Mouse (Mus musculus) liver, embryonic 11.5 days (tissue): ENCODE data around the gene Adgrl3. TPM values are rescaled to one million over a fixed set of nuclear protein-coding genes. Genes with fewer than 3 reads are reported as not detected.

ENCODE experiments used
- ATAC-seq: fragments of 200-750 bp; cut with Nextera tagmentation; replicated peaks from 2 replicates; pipeline ENCODE4 v1.8.0; 2017; ENCODE audit warnings: moderate number of reproducible peaks, mild to moderate bottlenecking, moderate TSS enrichment, moderate library complexity; ENCODE audit not compliant: low FRiP score
- DNase-seq: peaks from one replicate; pipeline ENCODE4 v3.0.0-alpha.2; 2017; ENCODE audit warnings: low spot score
- H3K27ac ChIP-seq: fragments of 300-500 bp; sonication (generic); 2 replicates; pipeline ENCODE4 v1.5.1; 2014; ENCODE audit warnings: mild to moderate bottlenecking, low read depth, low read length, control low read depth
- H3K27me3 ChIP-seq: fragments of 300-500 bp; sonication (generic); replicated peaks from 2 replicates; pipeline ENCODE4 v1.6.1; 2014; ENCODE audit warnings: low read length, mixed read lengths; ENCODE audit not compliant: control insufficient read depth, insufficient read depth
- H3K36me3 ChIP-seq: fragments of 300-500 bp; sonication (generic); 2 replicates; pipeline ENCODE4 v1.6.1; 2014; ENCODE audit warnings: mild to moderate bottlenecking, low read length, moderate library complexity, mixed read lengths; ENCODE audit not compliant: control insufficient read depth, insufficient read depth
- H3K4me1 ChIP-seq: fragments of 300-500 bp; sonication (generic); replicated peaks from 2 replicates; pipeline ENCODE4 v1.6.1; 2014; ENCODE audit warnings: low read length, mixed read lengths; ENCODE audit not compliant: control insufficient read depth, insufficient read depth
- H3K4me2 ChIP-seq: fragments of 300-500 bp; sonication (generic); 2 replicates; pipeline ENCODE4 v1.6.1; 2014; ENCODE audit warnings: mild to moderate bottlenecking, control low read depth, moderate library complexity
- H3K4me3 ChIP-seq: fragments of 300-500 bp; sonication (generic); 2 replicates; pipeline ENCODE4 v1.5.1; 2014; ENCODE audit warnings: low read depth, low read length, control low read depth
- H3K9ac ChIP-seq: fragments of 300-500 bp; sonication (generic); 2 replicates; pipeline ENCODE4 v1.6.1; 2014; ENCODE audit warnings: low read depth, low read length, control low read depth
- H3K9me3 ChIP-seq: fragments of 300-500 bp; sonication (generic); 2 replicates; pipeline ENCODE4 v1.6.1; 2016; ENCODE audit warnings: low read length, inconsistent platforms, mixed read lengths; ENCODE audit not compliant: control insufficient read depth
- WGBS: fragments of 180-500 bp; shearing (Covaris S2); extraction: QIAGEN DNeasy Blood & Tissue Kit; methylation state at CpG from one replicate; pipeline ENCODE4 v1.1.7; 2014; 5-methylcytosine and 5-hydroxymethylcytosine counted together
- microRNA-seq: library from miRNA; unstranded; fragments of <30 nt; microRNA quantifications from one replicate; pipeline ENCODE4, GENCODE M21; 2017; ENCODE audit warnings: borderline number of aligned reads
- polyA plus RNA-seq: library from polyadenylated mRNA; unstranded; fragments of >200 nt; fragmentation: Nextera tagmentation; extraction: Ambion mirVana; gene quantifications from 2 replicates; pipeline ENCODE4 v1.2.1, GENCODE M21; 2014

Gene Adgrl3
- polyA plus RNA-seq, 1 experiment from 2014 or later: 9.1 TPM

GRCm38 (mm10) chr5:81796128-81796527, 776.2 kb downstream of the Adgrl3 start:
- no peaks in the 10 kb centered on the region for H3K36me3 ChIP-seq
- H3K9ac ChIP-seq: no peak overlapping the region
- H3K4me1 ChIP-seq: no peaks in the 10 kb centered on the region
- ATAC-seq (no peak), DNase-seq (no peak)
- H3K27me3 ChIP-seq: no peaks in the 10 kb centered on the region
- H3K4me3 ChIP-seq: no peak overlapping the region
- H3K9me3 ChIP-seq: no peaks in the 10 kb centered on the region
- H3K27ac ChIP-seq: no peak overlapping the region
- H3K4me2 ChIP-seq: no peak overlapping the region
- WGBS: 75% methylated on average over 4 of the region's 4 CpGs

- Histone ChIP-seq H3K4me3 (no peak overlapping the region), H3K4me2 (no peak overlapping the region), H3K9ac (no peak overlapping the region), H3K27ac (no peak overlapping the region), H3K9me3 (no peaks in the 10 kb centered on the region), H3K36me3 (no peaks in the 10 kb centered on the region), H3K4me1 (no peaks in the 10 kb centered on the region), H3K27me3 (no peaks in the 10 kb centered on the region)
- WGBS: 85% methylated on average over 5 of the region's 5 CpGs
- no peak for ATAC-seq
- DNase-seq: no peak
These were observed 791.0 kb downstream of the Adgrl3 start for GRCm38 (mm10) chr5:81810966-81811365.

GRCm38 (mm10) chr5:81832076-81832475, 812.1 kb downstream of the Adgrl3 start:
- H3K36me3 ChIP-seq: no peaks in the 10 kb centered on the region
- no peaks in the 10 kb centered on the region for H3K27me3 ChIP-seq
- DNase-seq (no peak), ATAC-seq (no peak)
- 76% methylated on average over 1 of the region's 1 CpGs for WGBS
- no peak overlapping the region for H3K4me3 ChIP-seq
- no peak overlapping the region for H3K9ac ChIP-seq
- no peaks in the 10 kb centered on the region for H3K9me3 ChIP-seq
- no peak overlapping the region for H3K27ac ChIP-seq
- H3K4me1 ChIP-seq: no peaks in the 10 kb centered on the region
- H3K4me2 ChIP-seq: no peak overlapping the region

DNA sequence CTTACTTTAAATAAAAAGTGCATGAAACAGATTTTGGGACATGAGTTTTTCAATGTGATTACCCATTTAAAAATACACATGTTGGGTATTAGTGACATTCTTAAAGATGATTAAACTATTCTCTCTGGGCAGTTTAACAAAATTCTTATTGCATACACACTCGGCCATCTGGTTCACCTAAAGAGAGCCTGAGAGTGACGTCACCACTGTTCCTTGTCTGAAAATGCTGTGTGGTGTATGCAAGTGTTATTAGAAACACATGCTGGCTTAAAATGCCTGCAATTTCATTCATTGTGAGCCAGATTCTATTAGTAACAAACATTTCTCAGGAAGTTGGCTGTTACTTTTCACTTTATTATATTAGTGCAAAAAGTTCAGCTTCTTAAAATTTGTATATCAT, 812.7 kb downstream of the Adgrl3 start:
- WGBS: 58% methylated on average over 2 of the region's 2 CpGs
- ATAC-seq: no peak

DNA sequence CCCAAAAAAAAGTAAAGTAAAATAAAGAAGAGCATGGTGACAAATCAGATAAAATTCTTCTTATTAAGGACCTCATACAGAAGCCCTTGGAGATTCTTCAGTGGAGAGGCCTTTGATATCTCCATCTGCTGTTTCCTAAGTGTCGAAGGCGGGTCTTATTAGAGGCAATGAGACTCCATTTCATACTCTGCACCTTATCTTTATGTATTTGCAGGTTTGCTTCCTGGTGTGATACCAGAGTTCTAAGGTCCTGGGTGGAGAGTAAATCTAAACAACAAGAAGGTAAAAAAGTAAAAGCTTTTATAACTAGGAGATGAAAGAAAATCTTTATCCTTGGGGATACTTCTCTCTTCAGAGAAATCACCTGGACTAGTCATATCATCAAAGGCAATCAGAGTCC, 817.9 kb downstream of the Adgrl3 start:
- Histone ChIP-seq H3K4me2 (no peak overlapping the region), H3K4me1 (no peaks in the 10 kb centered on the region), H3K4me3 (no peak overlapping the region), H3K27me3 (no peaks in the 10 kb centered on the region), H3K27ac (no peak overlapping the region), H3K9me3 (no peaks in the 10 kb centered on the region), H3K36me3 (no peaks in the 10 kb centered on the region), H3K9ac (no peak overlapping the region)
- no peak for ATAC-seq
- 96% methylated on average over 2 of the region's 2 CpGs for WGBS
- DNase-seq: no peak

More for the DNA sequence above, 812.7 kb downstream of the Adgrl3 start:
- no peak overlapping the region for H3K27ac ChIP-seq
- no peaks in the 10 kb centered on the region for H3K27me3 ChIP-seq
- H3K4me1 ChIP-seq: no peaks in the 10 kb centered on the region
- H3K36me3 ChIP-seq: no peaks in the 10 kb centered on the region
- no peaks in the 10 kb centered on the region for H3K9me3 ChIP-seq
- no peak for DNase-seq
- no peak overlapping the region for H3K9ac ChIP-seq
- H3K4me2 ChIP-seq: no peak overlapping the region
- no peak overlapping the region for H3K4me3 ChIP-seq

DNA sequence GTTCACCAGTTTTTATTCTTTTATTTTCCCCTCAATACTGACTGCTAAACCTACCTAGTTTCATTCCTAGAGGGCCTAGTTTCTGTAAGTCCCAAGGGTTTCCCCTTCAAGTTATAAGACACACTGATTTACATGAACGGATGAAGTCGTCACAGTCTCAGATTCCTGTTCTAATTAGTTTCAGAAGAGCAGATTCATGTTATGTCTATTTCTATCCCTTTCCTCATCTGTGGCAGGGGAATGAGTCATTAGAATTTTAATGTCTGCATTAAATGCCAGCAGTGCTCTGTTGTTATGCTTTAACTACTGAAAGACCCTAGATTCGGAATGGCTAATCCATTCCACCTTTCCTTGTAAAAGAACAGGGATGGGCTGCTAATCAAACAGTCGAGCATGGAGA, 823.9 kb downstream of the Adgrl3 start:
- H3K36me3 ChIP-seq: no peaks in the 10 kb centered on the region
- DNase-seq: no peak
- 60% methylated on average over 4 of the region's 4 CpGs for WGBS
- H3K4me2 ChIP-seq: no peak overlapping the region
- no peak overlapping the region for H3K9ac ChIP-seq
- H3K4me3 ChIP-seq: no peak overlapping the region
- no peak overlapping the region for H3K27ac ChIP-seq
- H3K4me1 ChIP-seq: no peaks in the 10 kb centered on the region
- no peaks in the 10 kb centered on the region for H3K27me3 ChIP-seq
- H3K9me3 ChIP-seq: no peaks in the 10 kb centered on the region
- no peak for ATAC-seq

DNA sequence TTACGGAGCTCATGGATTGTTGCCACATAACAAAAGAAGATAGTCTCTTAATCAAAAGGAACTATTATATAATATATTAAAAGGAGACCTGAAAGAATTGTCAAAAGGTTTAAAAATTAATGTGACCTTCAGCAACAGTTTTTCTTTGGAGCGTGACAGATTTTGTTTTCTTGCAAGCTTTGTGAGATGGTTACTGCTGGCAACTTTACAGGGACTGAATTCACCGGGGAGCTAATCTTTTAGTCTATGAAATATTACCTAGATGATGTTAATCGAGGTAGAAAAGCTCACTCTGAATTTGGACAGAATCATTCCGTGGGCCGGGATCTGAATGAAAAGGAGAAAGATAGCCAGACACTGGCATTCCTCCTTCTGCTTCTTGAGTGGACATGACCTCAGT, 850.4 kb downstream of the Adgrl3 start:
- Histone ChIP-seq H3K9ac (no peak overlapping the region), H3K4me1 (no peaks in the 10 kb centered on the region), H3K27me3 (no peaks in the 10 kb centered on the region), H3K4me2 (no peak overlapping the region), H3K9me3 (no peaks in the 10 kb centered on the region; the same call in 1 of the 2 replicates), H3K36me3 (no peaks in the 10 kb centered on the region), H3K4me3 (no peak overlapping the region), H3K27ac (no peak overlapping the region)
- 86% methylated on average over 6 of the region's 6 CpGs for WGBS
- DNase-seq (no peak), ATAC-seq (no peak)

Small RNAs within 50 kb of the gene (microRNA-seq; reads per million reads assigned to microRNA genes)
- gene Gm22048: not detected
